Mouse (Mus musculus) effector memory CD4-positive, alpha-beta T cell, adult 5 months (primary cell): Measurements from ENCODE around the gene Cd1d1. TPM values are rescaled to one million over a fixed set of nuclear protein-coding genes. Genes with fewer than 3 reads are reported as not detected.

Experiments used
- polyA plus RNA-seq: library from polyadenylated mRNA; unstranded; fragments of 100-300 nt; shearing (Covaris generic); gene quantifications from one replicate; pipeline ENCODE4 v1.2.1, GENCODE M21; 2017

Cd1d1 gene
- 66.0 TPM for polyA plus RNA-seq

GRCm38 (mm10) chr3:86999415-86999740 lies at the start of gene Cd1d1:
Gene Cd1d1, minus strand, starts transcription at chr3:86999441.

Other genes starting within 250 kb of the Cd1d1 start
- gene Dclk2, start 78.6 kb downstream of the Cd1d1 start, polyA plus RNA-seq = 2.3 TPM
- gene Kirrel, start 175.3 kb upstream of the Cd1d1 start, polyA plus RNA-seq = not detected